Mouse (Mus musculus): ENCODE data around the gene Dbi.

DNA sequence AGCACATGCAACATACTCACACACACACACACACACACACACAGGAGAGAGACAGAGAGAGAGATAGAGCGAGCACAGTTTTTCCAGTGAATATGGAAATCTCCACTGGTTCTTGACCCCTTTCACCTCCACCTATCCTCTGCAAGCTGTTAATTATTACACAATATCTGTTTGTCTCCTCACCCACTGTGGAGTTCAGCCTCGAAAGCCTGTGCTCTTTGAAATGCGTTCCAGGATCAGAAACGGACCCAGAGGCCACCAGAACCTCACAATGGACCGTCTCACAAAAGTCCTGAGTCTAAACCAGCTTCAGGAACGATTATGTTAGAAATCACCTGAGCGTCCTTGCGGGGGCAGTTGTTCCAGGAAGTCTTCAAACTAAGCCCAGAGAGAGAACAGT is 54.7 kb downstream of the Dbi start:
- TF ChIP-seq CTCF (IDR thresholded peaks at IDR 0.05; ENCODE audit: low read depth) (no peak), EP300 (IDR thresholded peaks at IDR 0.05; ENCODE audit: low read depth) (no peak)
